Mouse (Mus musculus): ENCODE data around the gene Cys1. TPM values are rescaled to one million over a fixed set of nuclear protein-coding genes. Genes with fewer than 3 reads are reported as not detected.

Gene Cys1
- polyA plus RNA-seq, 1 experiment = 0.26 TPM

DNA sequence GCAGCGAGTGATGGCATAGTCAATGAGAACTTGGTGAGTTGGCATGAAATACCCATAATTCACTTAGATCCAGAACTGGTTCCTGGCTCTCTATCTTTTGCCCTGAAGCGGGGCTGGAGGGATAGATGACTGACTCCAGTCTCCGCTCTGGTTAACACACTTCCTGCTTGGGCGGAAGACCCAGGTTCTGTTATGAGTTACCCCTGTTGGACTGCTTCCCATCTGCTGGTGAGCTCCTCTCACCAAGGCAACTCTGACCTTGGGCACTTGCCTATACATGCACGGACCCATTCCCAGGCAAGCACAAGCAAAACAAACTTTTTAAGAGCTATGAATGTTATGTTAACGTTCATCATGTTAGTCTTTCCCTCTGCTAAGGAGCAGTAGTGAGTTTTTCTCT is 27.8 kb upstream of the Cys1 start:
- Histone ChIP-seq H3K4me3 (peak overlapping the region; percentile 47), H3K79me2 (ENCODE audit: control insufficient read depth, insufficient read depth) (peaks cover 21% of the 10 kb centered on the region), H3K36me3 (ENCODE audit: control insufficient read depth, insufficient read depth) (peaks cover 11% of the 10 kb centered on the region), H3K4me2 (ENCODE audit: low read depth) (peak overlapping the region; percentile 99), H3ac (ENCODE audit: control insufficient read depth, insufficient read length) (no peak overlapping the region), H3K27me3 (ENCODE audit: control insufficient read depth, insufficient read depth, insufficient read length) (no peaks in the 10 kb centered on the region)
- TF ChIP-seq POLR2AphosphoS2 (IDR thresholded peaks at IDR 0.05; ENCODE audit: insufficient read length, low read depth) (no peak), CEBPB (IDR thresholded peaks at IDR 0.05; ENCODE audit: insufficient read depth, poor library complexity, severe bottlenecking) (no peak), POLR2A (IDR thresholded peaks at IDR 0.05; ENCODE audit: insufficient read length, low read depth) (peak; percentile 17), TCF3 (IDR thresholded peaks at IDR 0.05; ENCODE audit: insufficient read length, low read depth) (no peak), MAX (IDR thresholded peaks at IDR 0.05; ENCODE audit: low read depth) (no peak), TCF12 (IDR thresholded peaks at IDR 0.05; ENCODE audit: insufficient read depth, poor library complexity, severe bottlenecking) (no peak), MYOD1 (IDR thresholded peaks at IDR 0.05; ENCODE audit: control insufficient read depth in 1 of 3, insufficient read length in 2 of 3, low read depth in 2 of 3) (no peak), MYOG (IDR thresholded peaks at IDR 0.05; ENCODE audit: control insufficient read depth in 1 of 3, insufficient read depth in 1 of 3, insufficient read length in 2 of 3, low read depth in 2 of 3) (no peak)

DNA sequence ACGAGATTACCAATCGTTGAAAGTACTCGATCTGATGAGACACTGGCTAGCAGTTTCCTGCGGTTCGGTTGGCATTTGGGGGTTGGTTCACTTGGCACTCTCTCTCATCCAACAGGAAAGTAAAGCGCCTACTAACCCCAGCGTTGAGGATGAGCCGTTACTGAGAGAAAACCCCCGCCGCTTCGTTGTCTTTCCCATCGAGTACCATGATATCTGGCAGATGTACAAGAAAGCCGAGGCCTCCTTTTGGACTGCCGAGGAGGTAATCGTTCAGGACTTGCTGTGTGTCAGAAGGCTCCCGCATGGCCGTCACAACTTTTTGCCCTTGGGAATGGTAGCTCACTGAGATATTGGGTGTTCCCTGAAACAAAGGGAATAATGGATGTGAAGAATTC is 27.2 kb upstream of the Cys1 start:
- H3ac ChIP-seq (ENCODE audit: control insufficient read depth, insufficient read length) = peak overlapping the region; percentile 33
- H3K4me2 ChIP-seq (ENCODE audit: low read depth) = peak overlapping the region; percentile 99
- H3K36me3 ChIP-seq (ENCODE audit: control insufficient read depth, insufficient read depth) = peaks cover 11% of the 10 kb centered on the region
- TF ChIP-seq CEBPB (IDR thresholded peaks at IDR 0.05; ENCODE audit: insufficient read depth, poor library complexity, severe bottlenecking) = no peak
- TF ChIP-seq TCF3 (IDR thresholded peaks at IDR 0.05; ENCODE audit: insufficient read length, low read depth) = no peak
- no peak for TF ChIP-seq E2F4 (IDR thresholded peaks at IDR 0.05; ENCODE audit: insufficient read depth)
- TF ChIP-seq POLR2AphosphoS2 (IDR thresholded peaks at IDR 0.05; ENCODE audit: insufficient read length, low read depth) = no peak
- no peak for TF ChIP-seq MAX (IDR thresholded peaks at IDR 0.05; ENCODE audit: low read depth)
- TF ChIP-seq SRF (IDR thresholded peaks at IDR 0.05; ENCODE audit: control insufficient read depth, insufficient read length, low read depth) = no peak
- no peak for TF ChIP-seq MYOD1 (IDR thresholded peaks at IDR 0.05; ENCODE audit: control insufficient read depth in 1 of 3, insufficient read length in 2 of 3, low read depth in 2 of 3)
- TF ChIP-seq MYOG (IDR thresholded peaks at IDR 0.05; ENCODE audit: control insufficient read depth in 1 of 3, insufficient read depth in 1 of 3, insufficient read length in 2 of 3, low read depth in 2 of 3) = no peak
- no peak for TF ChIP-seq POLR2A (IDR thresholded peaks at IDR 0.05; ENCODE audit: insufficient read length, low read depth)
- TF ChIP-seq USF1 (IDR thresholded peaks at IDR 0.05; ENCODE audit: low read depth) = no peak
- TF ChIP-seq TCF12 (IDR thresholded peaks at IDR 0.05; ENCODE audit: insufficient read depth, poor library complexity, severe bottlenecking) = no peak
- TF ChIP-seq REST (IDR thresholded peaks at IDR 0.05; ENCODE audit: insufficient read depth, insufficient read length) = no peak
- H3K4me3 ChIP-seq = peak overlapping the region; percentile 47
- H3K27me3 ChIP-seq (ENCODE audit: control insufficient read depth, insufficient read depth, insufficient read length) = no peaks in the 10 kb centered on the region
- peaks cover 21% of the 10 kb centered on the region for H3K79me2 ChIP-seq (ENCODE audit: control insufficient read depth, insufficient read depth)

DNA sequence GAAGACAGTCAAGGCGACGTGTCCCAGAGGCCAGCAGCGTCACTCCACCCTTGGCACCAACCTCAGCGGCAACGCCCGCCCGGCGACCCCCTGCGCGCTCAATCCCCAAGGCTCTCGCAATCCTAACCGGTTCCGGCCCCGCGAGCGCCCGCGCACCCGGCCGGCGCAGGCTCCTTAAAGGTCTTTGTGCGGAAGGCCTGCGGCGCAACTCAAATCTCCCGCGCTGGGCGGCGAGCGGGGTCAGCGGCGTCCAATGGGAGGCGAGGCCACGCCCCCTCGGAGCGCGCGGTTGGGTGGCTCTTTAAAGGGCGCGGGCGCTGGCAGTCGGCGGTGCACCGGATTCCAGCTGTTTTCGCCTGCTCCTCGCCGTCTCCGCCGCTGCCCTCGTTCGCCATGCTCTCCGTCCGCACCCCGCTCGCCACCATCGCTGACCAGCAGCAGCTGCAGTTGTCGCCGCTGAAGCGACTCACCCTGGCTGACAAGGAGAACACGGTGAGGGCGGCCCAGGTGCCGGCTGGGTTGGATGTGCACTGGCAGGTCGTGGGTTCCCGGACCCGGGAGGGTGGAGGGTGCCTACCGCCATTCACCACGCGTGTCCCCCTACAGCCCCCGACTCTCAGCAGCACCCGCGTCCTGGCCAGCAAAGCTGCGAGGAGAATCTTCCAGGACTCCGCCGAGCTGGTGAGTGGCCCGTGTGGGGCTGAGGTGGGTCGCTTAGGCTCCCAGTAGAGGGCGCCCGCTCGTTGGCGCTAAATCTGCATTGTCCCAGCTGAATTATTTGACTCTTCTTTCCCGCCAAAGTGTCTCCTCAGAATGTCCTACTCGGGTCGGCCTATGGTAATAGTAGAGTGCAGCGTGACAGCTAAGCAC is 26.6 kb upstream of the Cys1 start, which contains the start of gene Rrm2:
Gene Rrm2 (plus strand): TSS at position 288 of the 870 bp plus-strand sequence.
- Histone ChIP-seq H3K27me3 (ENCODE audit: control insufficient read depth, insufficient read depth, insufficient read length) (no peaks in the 10 kb centered on the region), H3K79me2 (ENCODE audit: control insufficient read depth, insufficient read depth) (peaks cover 21% of the 10 kb centered on the region), H3K36me3 (ENCODE audit: control insufficient read depth, insufficient read depth) (peaks cover 11% of the 10 kb centered on the region), H3ac (ENCODE audit: control insufficient read depth, insufficient read length) (peak within 1 kb of the TSS; percentile 33), H3K4me2 (ENCODE audit: low read depth) (peak within 1 kb of the TSS; percentile 99), H3K4me3 (peak within 1 kb of the TSS; percentile 47)
- TF ChIP-seq POLR2AphosphoS2 (IDR thresholded peaks at IDR 0.05; ENCODE audit: insufficient read length, low read depth) (peak; percentile 95), SRF (IDR thresholded peaks at IDR 0.05; ENCODE audit: control insufficient read depth, insufficient read length, low read depth) (no peak), TCF3 (IDR thresholded peaks at IDR 0.05; ENCODE audit: insufficient read length, low read depth) (peak; percentile 18), TCF12 (IDR thresholded peaks at IDR 0.05; ENCODE audit: insufficient read depth, poor library complexity, severe bottlenecking) (no peak), MYOG (IDR thresholded peaks at IDR 0.05; ENCODE audit: control insufficient read depth in 1 of 3, insufficient read depth in 1 of 3, insufficient read length in 2 of 3, low read depth in 2 of 3) (peak in 2 of 3 experiments; percentile 69 to 74), E2F4 (IDR thresholded peaks at IDR 0.05; ENCODE audit: insufficient read depth) (peak; percentile 96), MAX (IDR thresholded peaks at IDR 0.05; ENCODE audit: low read depth) (no peak), USF1 (IDR thresholded peaks at IDR 0.05; ENCODE audit: low read depth) (no peak), POLR2A (IDR thresholded peaks at IDR 0.05; ENCODE audit: insufficient read length, low read depth) (peak; percentile 94), CEBPB (IDR thresholded peaks at IDR 0.05; ENCODE audit: insufficient read depth, poor library complexity, severe bottlenecking) (no peak), MYOD1 (IDR thresholded peaks at IDR 0.05; ENCODE audit: control insufficient read depth in 1 of 3, insufficient read length in 2 of 3, low read depth in 2 of 3) (peak in 2 of 3 experiments; percentile 61 to 66), REST (IDR thresholded peaks at IDR 0.05; ENCODE audit: insufficient read depth, insufficient read length) (peak; percentile 51)

DNA sequence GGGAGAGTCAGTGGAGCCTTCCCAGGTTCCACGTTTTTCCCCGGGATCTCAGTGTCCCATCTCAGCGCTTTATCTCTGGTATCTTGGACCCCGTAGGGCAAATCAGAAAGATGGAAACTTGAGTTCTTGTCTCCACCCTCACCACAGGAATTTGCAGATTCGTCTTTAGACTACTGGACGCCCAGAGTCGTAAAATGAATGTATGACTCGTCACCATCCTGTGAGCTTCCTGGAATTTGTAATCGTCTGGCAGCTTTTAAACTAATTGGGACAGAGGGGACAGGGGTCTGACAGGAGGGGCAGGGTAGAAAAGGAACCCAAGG is 25.8 kb upstream of the Cys1 start:
- Histone ChIP-seq H3K27me3 (ENCODE audit: control insufficient read depth, insufficient read depth, insufficient read length) (no peaks in the 10 kb centered on the region), H3K36me3 (ENCODE audit: control insufficient read depth, insufficient read depth) (peaks cover 11% of the 10 kb centered on the region), H3K4me3 (peak overlapping the region; percentile 47), H3K4me2 (ENCODE audit: low read depth) (peak overlapping the region; percentile 90), H3K79me2 (ENCODE audit: control insufficient read depth, insufficient read depth) (peaks cover 19% of the 10 kb centered on the region), H3ac (ENCODE audit: control insufficient read depth, insufficient read length) (peak overlapping the region; percentile 33)
- TF ChIP-seq CEBPB (IDR thresholded peaks at IDR 0.05; ENCODE audit: insufficient read depth, poor library complexity, severe bottlenecking) (no peak), E2F4 (IDR thresholded peaks at IDR 0.05; ENCODE audit: insufficient read depth) (no peak), TCF3 (IDR thresholded peaks at IDR 0.05; ENCODE audit: insufficient read length, low read depth) (no peak), POLR2AphosphoS2 (IDR thresholded peaks at IDR 0.05; ENCODE audit: insufficient read length, low read depth) (no peak), MYOD1 (IDR thresholded peaks at IDR 0.05; ENCODE audit: control insufficient read depth in 1 of 3, insufficient read length in 2 of 3, low read depth in 2 of 3) (no peak)
